Mouse (Mus musculus): Measurements from ENCODE around the gene Hdac7.

Gene Hdac7

GRCm38 (mm10) chr15:97813452-97814204, 30.7 kb downstream of the Hdac7 start:
- peak; percentile 73 to 91 for DNase-seq

- no peak for DNase-seq
Measured at GRCm38 (mm10) chr15:97812875-97813274, 31.4 kb downstream of the Hdac7 start.

- peak; percentile 81 to 95 for DNase-seq
Measured at GRCm38 (mm10) chr15:97812126-97812525, 32.2 kb downstream of the Hdac7 start.

DNA sequence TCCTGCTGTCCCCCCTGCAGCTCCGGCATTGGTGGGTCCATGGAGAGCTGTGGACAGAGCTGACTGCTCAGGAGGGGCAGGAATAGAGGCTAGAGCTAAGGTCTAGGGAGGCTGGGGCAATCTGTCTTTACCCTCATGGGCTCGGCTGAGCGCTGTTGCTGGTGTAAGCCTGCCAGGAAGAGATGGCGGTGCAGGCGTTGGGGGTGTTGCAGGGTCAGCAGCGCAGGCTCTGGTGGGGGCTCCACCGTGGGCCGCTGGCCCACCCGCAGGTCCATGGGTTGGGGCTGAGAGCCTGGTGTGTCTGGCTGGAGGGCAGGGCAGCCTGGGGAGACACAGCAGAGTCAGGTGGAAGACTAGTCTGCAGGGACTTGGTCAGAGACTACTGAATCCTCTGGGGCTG, 33.0 kb downstream of the Hdac7 start:
- DNase-seq: no peak

DNA sequence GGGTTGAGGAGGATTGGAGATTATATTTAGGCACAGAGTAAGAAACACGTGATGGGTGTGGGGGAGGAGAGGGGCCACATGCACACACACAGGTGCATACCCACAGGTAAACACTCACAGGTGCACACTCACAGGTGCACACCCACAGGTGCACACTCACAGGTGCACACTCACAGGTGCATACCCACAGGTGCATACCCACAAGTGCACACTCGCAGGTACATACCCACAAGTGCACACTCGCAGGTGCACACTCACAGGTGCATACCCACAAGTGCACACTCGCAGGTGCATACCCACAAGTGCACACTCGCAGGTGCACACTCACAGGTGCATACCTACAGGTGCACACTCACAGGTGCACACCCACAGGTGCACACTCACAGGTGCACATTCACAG, 33.9 kb downstream of the Hdac7 start:
- DNase-seq: no peak

DNA sequence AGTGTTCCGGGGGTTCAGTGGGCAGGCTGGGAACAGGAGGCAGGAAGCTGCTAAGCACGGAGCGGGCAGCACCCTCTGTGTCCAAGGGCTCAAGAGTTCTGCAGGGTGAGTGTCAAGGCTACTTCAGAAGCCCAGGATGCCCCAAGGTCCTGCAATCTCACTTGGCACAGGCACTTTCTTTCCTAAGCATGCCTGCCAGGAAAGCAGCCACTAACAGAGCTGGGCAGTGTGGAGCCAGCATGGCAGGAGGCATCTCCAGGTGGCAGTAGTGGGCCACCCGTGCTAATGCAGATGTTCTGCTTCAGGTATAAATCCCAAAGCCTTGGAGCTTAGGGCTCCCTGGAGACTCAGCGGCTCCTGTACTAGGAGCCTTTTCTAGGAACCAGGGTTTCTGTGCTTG, 34.4 kb downstream of the Hdac7 start:
- peak; percentile 82 to 85 for DNase-seq

DNA sequence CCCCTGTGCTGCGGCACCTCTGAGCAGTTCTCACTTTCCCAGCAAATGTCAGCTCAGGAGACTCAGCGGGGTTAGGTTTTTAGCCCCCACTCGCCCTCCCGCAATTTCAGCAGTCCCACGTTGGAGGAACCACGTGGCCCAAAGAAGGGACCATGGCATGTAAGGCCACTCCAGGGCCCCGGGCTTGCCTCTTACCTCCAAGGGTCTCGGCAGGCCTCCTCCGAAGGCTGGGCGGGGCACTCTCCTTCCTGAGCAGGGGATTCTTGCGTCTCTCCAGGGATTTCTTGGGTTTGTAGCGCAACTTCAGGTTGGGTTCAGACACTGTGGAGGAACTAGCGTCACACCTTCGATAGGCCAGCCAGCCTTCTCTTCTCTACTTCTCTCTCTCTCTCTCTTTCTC, 35.1 kb downstream of the Hdac7 start:
- DNase-seq: no peak

DNA sequence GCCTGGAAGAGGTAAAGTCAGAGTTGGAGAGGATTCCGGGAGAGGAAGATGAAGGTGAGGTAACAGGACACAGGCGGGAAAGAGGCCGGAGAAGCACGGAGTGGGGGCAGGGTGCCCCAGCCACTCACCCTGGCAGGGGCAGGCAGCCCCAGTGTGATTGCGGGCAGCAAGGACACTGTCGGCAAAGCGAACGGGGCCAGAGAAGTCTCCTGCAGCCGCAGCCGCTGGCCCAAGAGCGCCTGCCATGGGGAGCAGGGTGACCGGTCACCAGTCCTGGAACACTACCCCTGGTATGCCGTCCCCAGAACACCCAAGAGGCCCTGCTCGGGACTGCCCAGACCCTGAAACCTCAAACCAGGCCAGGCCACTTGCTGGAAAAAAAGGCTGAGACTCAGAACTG, 35.8 kb downstream of the Hdac7 start:
- no peak for DNase-seq

DNA sequence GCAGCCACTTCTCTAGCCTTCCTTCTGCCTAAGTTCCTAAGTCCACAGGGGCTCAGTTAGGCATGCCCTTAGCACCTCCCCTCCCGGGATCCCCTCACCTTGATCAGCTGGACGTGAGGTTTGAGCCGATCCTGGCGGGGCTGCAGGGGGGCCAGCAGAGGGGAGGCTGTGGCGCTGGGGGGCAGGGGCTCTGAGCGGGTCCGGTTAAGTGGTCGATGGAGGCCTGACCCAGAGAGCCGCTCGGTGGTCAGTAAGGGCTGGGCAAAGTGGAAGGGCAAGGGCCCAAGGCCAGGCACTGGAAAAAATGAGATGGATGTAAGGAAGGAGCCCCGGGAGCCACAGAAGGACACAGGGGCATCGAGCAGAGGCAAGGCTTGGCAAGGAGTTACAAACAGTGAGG, 36.4 kb downstream of the Hdac7 start:
- no peak for DNase-seq

- DNase-seq: no peak
Measured at GRCm38 (mm10) chr15:97802575-97802974, 41.7 kb downstream of the Hdac7 start.

DNA sequence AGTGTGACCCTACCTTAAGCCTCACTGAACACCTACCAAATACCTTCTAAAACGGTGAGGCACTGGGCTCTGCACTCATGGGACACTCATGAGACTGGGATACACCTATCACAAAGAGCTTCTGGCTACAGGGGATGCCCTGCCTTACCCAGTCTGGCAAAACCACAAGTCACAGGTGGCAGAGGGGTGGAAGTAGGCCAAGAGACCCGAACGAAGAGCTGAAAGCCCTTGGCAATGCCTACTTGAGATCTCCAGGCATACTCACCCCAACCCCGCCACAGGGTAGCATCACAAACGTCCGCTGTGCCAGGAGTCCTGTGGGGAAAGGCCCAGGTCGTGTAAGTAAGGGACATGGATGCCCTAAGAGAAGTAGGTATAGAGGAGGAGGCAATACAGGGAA, 42.5 kb downstream of the Hdac7 start:
- no peak for DNase-seq

DNA sequence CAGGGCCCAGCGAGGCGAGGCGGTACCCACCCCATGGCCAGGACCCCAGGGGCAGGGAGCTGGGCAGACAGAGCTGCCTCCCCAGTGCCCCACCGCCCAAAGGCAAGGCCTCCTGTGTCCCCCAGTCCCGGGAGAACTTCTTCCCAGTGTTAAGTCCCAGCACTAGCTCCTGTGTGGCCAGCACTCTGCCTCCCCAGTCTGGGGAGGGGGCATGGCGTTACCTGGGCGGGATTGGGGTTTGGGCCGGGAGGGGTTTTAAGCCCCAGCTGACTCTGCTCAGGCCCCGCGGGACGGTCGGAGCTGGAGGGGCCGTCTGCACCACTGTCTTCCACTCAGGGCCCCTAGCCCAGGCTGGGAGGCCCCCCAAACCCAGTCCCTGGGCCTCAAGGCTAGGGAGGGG, 43.4 kb downstream of the Hdac7 start:
- DNase-seq: no peak

DNA sequence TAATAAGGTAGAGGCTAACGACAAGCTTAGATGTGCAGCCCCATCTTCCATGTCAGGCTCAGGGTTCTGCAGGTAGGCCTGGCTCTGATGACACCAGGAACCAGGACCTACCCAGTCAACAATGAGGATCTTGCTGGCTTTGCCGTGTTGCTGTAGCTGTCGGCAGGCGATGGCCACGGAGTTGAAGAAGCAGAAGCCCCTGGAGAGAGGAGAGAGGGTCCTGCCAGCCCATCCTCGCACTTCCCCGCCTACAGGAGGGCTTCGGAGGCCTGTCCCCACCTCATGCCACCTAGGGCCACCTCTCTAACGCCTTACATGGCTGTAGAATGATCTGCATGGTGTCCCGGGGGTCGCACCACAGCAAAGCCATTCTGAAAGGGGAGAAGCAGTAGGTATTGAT, 44.9 kb downstream of the Hdac7 start:
- no peak for DNase-seq

GRCm38 (mm10) chr15:97798134-97798533, 46.2 kb downstream of the Hdac7 start:
- DNase-seq: no peak

GRCm38 (mm10) chr15:97796674-97797310, 47.5 kb downstream of the Hdac7 start:
- DNase-seq: no peak

DNA sequence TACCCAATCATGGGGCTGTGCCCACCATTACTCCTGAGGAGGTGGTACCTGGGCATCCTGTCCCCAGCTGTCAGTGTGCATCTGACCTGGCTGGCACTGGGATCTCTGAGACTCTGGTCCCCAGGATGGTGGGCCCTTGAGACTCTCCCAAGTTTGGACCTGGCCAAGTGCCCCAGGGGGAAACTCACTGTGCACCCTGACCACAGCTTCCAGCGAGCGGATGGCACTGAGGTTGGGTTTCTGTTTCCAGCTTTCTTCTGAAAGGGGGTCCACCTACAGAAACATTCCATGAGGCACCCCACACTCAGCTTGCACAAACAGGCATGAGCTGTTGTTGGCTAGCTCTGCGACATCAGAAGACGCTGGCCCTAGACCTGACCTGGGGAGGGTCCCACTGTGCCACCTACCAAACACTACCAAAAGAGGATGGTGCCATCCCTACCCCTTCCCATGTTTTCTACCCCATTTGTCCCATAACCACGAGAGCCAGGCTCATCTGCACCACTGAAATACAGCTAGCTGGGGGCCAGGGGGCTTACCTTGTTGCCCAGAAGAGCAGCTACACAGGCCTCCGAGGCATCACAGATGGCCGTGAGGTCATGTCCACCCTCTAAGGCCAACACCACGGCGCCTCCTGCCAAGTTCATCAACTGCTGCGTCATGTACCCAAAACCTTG, 48.6 kb downstream of the Hdac7 start:
- no peak for DNase-seq

DNA sequence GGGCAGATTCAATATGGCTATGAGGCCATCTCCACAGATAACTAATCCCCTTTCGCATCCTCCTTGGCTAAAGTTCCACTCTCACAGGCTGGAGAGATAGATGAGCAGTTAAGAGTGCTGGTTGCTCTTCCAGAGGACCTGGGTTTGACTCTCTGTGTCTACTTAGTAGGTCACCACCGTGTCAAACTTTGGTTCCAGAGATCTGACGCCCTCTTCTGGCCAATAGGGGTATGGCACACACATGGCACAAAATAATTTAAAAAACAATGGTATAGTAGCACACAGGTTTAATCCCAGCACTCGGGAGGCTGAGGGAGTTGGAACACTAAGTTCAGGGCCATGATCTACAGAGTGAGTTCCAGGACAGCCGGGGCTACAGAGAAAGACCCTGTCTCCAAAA, 50.0 kb downstream of the Hdac7 start:
- no peak for DNase-seq

- DNase-seq: no peak
Measured at GRCm38 (mm10) chr15:97793386-97794153, 50.7 kb downstream of the Hdac7 start.

GRCm38 (mm10) chr15:97791126-97791700, 53.1 kb downstream of the Hdac7 start:
- no peak for DNase-seq

- DNase-seq: peak; percentile 63 to 83
Measured at GRCm38 (mm10) chr15:97789761-97790505, 54.4 kb downstream of the Hdac7 start.

DNA sequence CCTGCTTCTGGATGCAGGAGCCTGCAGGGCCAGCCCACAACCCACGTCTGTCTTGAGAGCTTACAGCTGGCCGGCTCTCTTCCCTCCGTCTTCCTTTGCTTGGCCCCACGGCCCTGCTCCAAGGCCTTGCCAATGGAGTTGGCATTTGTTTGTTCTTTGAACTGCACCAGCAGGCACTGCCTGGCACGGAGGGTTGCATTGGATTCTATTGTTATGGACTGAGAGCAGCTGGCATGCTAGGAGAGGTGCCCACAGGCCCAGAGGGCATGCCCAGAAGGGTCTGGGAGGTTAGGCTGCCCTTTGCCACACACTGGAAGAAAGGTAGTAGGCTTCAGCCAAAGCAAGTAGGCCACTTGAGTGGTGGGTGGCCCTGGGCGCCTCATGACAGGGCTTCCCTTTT, 55.5 kb downstream of the Hdac7 start:
- DNase-seq: peak; percentile 40 to 57
